In the genomic region with DNA sequence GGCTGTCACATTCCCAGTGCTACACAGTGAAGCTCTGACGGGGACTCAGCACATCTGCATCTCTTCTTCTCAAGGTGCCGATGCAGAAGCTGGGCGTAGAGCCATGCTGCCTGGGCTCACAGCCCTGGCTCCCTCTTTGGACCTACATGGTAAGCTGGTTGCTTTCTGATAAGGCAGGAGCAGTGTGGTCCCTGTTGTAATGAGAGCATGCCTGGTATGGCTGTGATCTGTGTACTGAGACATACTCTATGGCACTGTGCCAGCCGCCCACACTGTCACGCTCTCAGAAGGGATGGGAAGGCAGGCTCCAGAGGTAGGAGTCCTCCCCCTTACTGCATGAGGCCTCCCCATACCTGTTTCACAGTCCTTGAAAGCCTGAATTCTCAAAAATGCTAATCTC, we compare ENCODE assay signal across 9 mouse cellular contexts.
DNase-seq lines count a peak whose midpoint lies in the region; ATAC-seq lines count a peak whose summit lies in the region.
"Had no signal": no experiment of that assay in that cellular context is flagged by ENCODE, and none has a peak within 500 bp of the region (broad histone marks: within the 10 kb centered on the region; RNA-seq: fewer than 3 reads in every experiment).

No protein-coding gene starts in this region.

- no peaks in the 10 kb centered on the region for H3K27me3 ChIP-seq in liver, embryonic 13.5 days
- no peaks in the 10 kb centered on the region for H3K27me3 ChIP-seq in liver, embryonic 11.5 days (replicated peaks; ENCODE audit: control insufficient read depth, insufficient read depth, low read length)
- H3K27me3 ChIP-seq in midbrain, embryonic 15.5 days (replicated peaks), result no peaks in the 10 kb centered on the region
- H3K27me3 ChIP-seq: embryonic facial prominence, embryonic 13.5 days; limb, embryonic 12.5 days had no signal

- no peaks in the 10 kb centered on the region for H3K4me1 ChIP-seq in liver, embryonic 13.5 days (replicated peaks)
- H3K4me1 ChIP-seq in liver, embryonic 11.5 days (replicated peaks; ENCODE audit: control insufficient read depth, insufficient read depth, low read length), result no peaks in the 10 kb centered on the region
- peaks cover 6% of the 10 kb centered on the region; the same call in 1 of the 2 replicates for H3K4me1 ChIP-seq in midbrain, embryonic 15.5 days
- H3K4me1 ChIP-seq: limb, embryonic 12.5 days had no signal

- no peaks in the 10 kb centered on the region for H3K36me3 ChIP-seq in liver, embryonic 13.5 days
- H3K36me3 ChIP-seq in liver, embryonic 11.5 days (ENCODE audit: control insufficient read depth, insufficient read depth, low read length), result no peaks in the 10 kb centered on the region
- H3K36me3 ChIP-seq in midbrain, embryonic 15.5 days (replicated peaks), result no peaks in the 10 kb centered on the region
- H3K36me3 ChIP-seq: embryonic facial prominence, embryonic 13.5 days; limb, embryonic 12.5 days had no signal

- peaks cover 4% of the 10 kb centered on the region for H3K9me3 ChIP-seq in liver, embryonic 13.5 days (replicated peaks)
- H3K9me3 ChIP-seq in liver, embryonic 11.5 days (ENCODE audit: control insufficient read depth, low read length), result no peaks in the 10 kb centered on the region
- no peaks in the 10 kb centered on the region for H3K9me3 ChIP-seq in midbrain, embryonic 15.5 days
- H3K9me3 ChIP-seq: embryonic facial prominence, embryonic 13.5 days; limb, embryonic 12.5 days had no signal

- DNase-seq in liver, embryonic 13.5 days, result peak; percentile 35
- no peak for DNase-seq in liver, embryonic 11.5 days (ENCODE audit: low spot score)
- peak; percentile 19 to 23 for DNase-seq in frontal cortex, postnatal 25 days (ENCODE audit: low spot score in 2 of 2)
- DNase-seq in heart, postnatal 14 days, result peak; percentile 13 to 23
- no peak for DNase-seq in adrenal gland, postnatal 4 days (ENCODE audit: low spot score in 2 of 2)

- intact Hi-C loops in heart, postnatal 14 days (cut with DNase I), result no loop called here

- 78% methylated on average over 5 of the region's 5 CpGs for WGBS in liver, embryonic 13.5 days (ENCODE audit: insufficient replicate concordance)
- 77% methylated on average over 5 of the region's 5 CpGs for WGBS in liver, embryonic 11.5 days
- WGBS in midbrain, embryonic 15.5 days, result 60% methylated on average over 5 of the region's 5 CpGs

- H3K4me3 ChIP-seq in liver, embryonic 13.5 days (replicated peaks), result no peak overlapping the region
- no peak overlapping the region for H3K4me3 ChIP-seq in liver, embryonic 11.5 days (ENCODE audit: low read depth, low read length)
- no peak overlapping the region for H3K4me3 ChIP-seq in midbrain, embryonic 15.5 days
- H3K4me3 ChIP-seq: embryonic facial prominence, embryonic 13.5 days; limb, embryonic 12.5 days had no signal

- H3K9ac ChIP-seq in liver, embryonic 13.5 days, result no peak overlapping the region
- no peak overlapping the region for H3K9ac ChIP-seq in liver, embryonic 11.5 days (ENCODE audit: low read depth, low read length)
- H3K9ac ChIP-seq in midbrain, embryonic 15.5 days, result no peak overlapping the region
- H3K9ac ChIP-seq: embryonic facial prominence, embryonic 13.5 days; limb, embryonic 12.5 days had no signal

- H3K27ac ChIP-seq in liver, embryonic 13.5 days, result no peak overlapping the region
- H3K27ac ChIP-seq in liver, embryonic 11.5 days (ENCODE audit: low read depth, low read length), result no peak overlapping the region
- H3K27ac ChIP-seq in midbrain, embryonic 15.5 days, result no peak overlapping the region
- H3K27ac ChIP-seq: embryonic facial prominence, embryonic 13.5 days; limb, embryonic 12.5 days had no signal

- H3K4me2 ChIP-seq in liver, embryonic 13.5 days, result no peak overlapping the region
- no peak overlapping the region for H3K4me2 ChIP-seq in liver, embryonic 11.5 days
- H3K4me2 ChIP-seq in midbrain, embryonic 15.5 days, result no peak overlapping the region
- H3K4me2 ChIP-seq: embryonic facial prominence, embryonic 13.5 days; limb, embryonic 12.5 days had no signal

- no peak for ATAC-seq in liver, embryonic 13.5 days (ENCODE audit: low read depth)
- no peak for ATAC-seq in liver, embryonic 11.5 days (replicated peaks; ENCODE audit: low FRiP score)
- ATAC-seq in midbrain, embryonic 15.5 days (replicated peaks), result peak; percentile 54; the same call in 1 of the 2 replicates
- no peak for ATAC-seq in CD4-positive, CD25-positive, alpha-beta regulatory T cell, adult 4 months

Comparison
In these comparisons a context has a peak if more than half of its experiments do, and no peak if none do; other contexts are left out.
1. DNase-seq: peak in liver, embryonic 13.5 days (single experiment), frontal cortex, postnatal 25 days (2 of 2) and heart, postnatal 14 days (2 of 2); none in liver, embryonic 11.5 days (single experiment) and adrenal gland, postnatal 4 days (0 of 2).